Mouse (Mus musculus) embryonic stem cell, embryonic (primary cell): ENCODE data around the gene Wbp1l.

Experiments used
- CTCF ChIA-PET, 4 experiments: fragments of 300-600 bp in 2 of 4; fragments of 350-600 bp in 2 of 4; sonication (Branson Sonifier 250); formaldehyde crosslinking; loops; one replicate each; lab custom pipeline; 2022; ENCODE audit warnings: inconsistent platforms in 2 of 4; lab: Charles Lee
- POLR2A ChIA-PET, 4 experiments: fragments of 300-600 bp in 2 of 4; fragments of 350-600 bp in 2 of 4; sonication (Branson Sonifier 250); formaldehyde crosslinking; loops; one replicate each; lab custom pipeline; 2022; ENCODE audit warnings: antibody characterized with exemption in 4 of 4, inconsistent platforms in 1 of 4; lab: Charles Lee

Wbp1l gene

DNA sequence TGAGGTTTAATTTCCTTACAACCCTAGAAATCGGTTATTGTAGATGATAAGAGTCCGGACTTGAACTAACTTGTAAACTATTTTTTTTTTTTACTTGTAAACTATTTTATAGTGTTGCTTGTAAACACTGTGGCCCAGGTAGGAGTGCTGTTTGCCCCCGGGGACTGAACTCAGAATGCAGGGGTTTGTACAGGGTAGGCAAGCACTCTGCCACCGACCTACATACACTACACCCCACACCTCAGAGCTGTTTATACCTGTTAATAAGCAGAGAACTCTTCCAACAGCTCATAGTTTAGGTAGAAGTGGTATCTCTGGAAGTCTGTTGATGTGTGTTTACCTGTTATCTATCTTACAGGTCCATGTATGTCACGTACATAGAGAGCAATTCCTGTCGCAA is 24.9 kb upstream of the Wbp1l start:
- CTCF ChIA-PET: interaction anchor here in 3 of 4 experiments (0.7 to 2.9 kb wide), 6 partner anchors 10 to 265 kb away, joined by 3 to 14 read pairs (median 3); no protein-coding TSS in a partner anchor
- POLR2A ChIA-PET: interaction anchor here in 3 of 4 experiments (0.7 to 7.0 kb wide), 29 partner anchors 8 to 493 kb away, joined by 3 to 43 read pairs (median 6); partner anchors contain the start of genes Wbp1l (in 3 of the 3), Cnnm2 (in 1 of the 3), Cyp17a1 (in 1 of the 3) and Taf5 (in 1 of the 3)

DNA sequence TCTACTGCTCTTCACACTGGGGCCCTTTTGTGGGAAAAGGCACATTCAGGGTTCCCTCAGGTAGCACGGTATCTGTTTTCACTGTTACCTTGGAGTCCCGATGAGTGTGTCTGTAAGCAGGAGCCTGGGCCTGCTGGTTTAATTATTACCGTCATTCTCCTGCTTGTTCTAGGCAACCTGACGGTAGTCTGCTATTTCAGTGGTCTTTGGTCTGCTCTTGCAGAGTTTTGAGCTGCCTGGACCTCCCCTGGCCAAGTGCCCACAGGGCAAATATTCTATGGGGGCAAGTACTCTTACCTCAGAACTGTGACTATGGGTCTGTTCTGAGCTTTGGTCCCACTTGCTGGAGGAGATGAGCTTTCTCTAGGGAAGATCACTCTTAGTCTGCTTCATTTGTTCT is 23.7 kb upstream of the Wbp1l start:
- POLR2A ChIA-PET: interaction anchor here in 2 of 4 experiments (0.5 to 7.0 kb wide), 14 partner anchors 9 to 1763 kb away, joined by 3 to 43 read pairs (median 4); partner anchors contain the start of gene Wbp1l (in 1 of the 2)
- CTCF ChIA-PET: interaction anchor here (0.6 to 3.1 kb wide), 5 partner anchors 12 to 83 kb away, joined by 3 to 11 read pairs (median 4); no protein-coding TSS in a partner anchor

GRCm38 (mm10) chr19:46587823-46588508 is 10.9 kb upstream of the Wbp1l start:
- POLR2A ChIA-PET: interaction anchor here in 3 of 4 experiments (0.6 to 5.7 kb wide), 21 partner anchors 9 to 512 kb away, joined by 3 to 31 read pairs (median 3); partner anchors contain the start of genes Arl3 (in 3 of the 3), Wbp1l (in 3 of the 3), Sfxn2 (in 2 of the 3) and Borcs7 (in 1 of the 3)
- CTCF ChIA-PET: interaction anchor here (0.5 to 2.3 kb wide), 79 partner anchors 9 to 1144 kb away, joined by 3 to 27 read pairs (median 4); partner anchors contain the start of genes Arl3 (in 3 of the 4), Sfxn2 (in 3 of the 4), Wbp1l (in 3 of the 4) and Cnnm2 (in 1 of the 4)

DNA sequence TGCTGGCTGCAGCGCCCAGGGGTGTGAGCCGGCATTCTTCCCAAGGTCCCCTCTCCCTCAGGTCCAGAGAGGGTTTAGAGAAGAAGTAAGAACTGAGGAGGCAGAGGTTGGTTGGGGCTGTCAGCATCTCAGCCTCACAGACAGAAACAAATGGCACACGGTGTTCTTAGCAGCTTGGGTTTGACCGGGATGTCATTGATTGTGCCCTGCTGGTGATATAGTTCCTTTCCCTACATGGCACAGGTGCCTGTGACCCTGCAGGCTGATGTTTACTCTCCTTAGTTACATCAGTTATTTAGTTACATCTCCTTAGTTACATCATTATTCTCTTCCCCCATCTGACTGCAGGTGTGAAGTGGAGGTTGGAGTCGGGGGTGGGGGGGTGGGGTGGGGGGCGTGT is 7.3 kb upstream of the Wbp1l start:
- CTCF ChIA-PET: interaction anchor here in 1 of 4 experiments (0.7 to 1.0 kb wide), 2 partner anchors 9 to 803 kb away, joined by 3 to 4 read pairs; no protein-coding TSS in a partner anchor
- POLR2A ChIA-PET: interaction anchor here in 2 of 4 experiments (0.7 to 5.7 kb wide), 6 partner anchors 7 to 264 kb away, joined by 3 to 31 read pairs (median 3); partner anchors contain the start of genes Fbxl15 (in 1 of the 2) and Wbp1l (in 1 of the 2)

DNA sequence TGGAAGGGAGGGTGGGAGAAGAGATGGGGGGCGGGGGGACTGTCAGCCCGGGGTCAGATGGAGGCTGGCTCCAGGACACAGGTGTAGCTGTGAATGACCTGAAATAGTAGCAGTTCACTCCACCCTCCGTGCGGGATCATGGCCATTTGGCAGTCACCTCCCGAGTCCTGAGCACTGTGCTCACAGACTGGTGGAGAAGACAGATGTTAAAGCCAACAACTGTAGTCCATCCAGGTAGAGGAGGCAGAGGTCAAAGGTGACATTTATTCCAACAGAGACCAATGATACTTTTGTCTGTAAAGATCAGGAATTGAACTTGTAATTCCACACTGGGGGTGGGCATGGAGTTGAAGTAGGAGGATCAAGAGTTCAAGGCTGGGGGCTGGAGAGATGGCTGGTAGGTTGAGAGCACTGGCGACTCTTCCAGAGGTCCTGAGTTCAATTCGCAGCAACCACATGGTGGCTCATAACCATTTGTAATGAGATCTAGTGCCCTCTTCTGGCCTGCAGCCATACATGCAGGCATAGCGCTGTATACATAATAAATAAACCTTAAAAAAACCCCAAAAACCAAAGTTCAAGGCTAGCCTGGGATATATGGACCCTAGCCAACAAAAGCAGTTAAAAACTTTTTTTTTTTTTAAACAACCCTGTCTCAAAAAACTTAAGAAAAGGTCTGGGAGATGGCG is 6.0 kb upstream of the Wbp1l start:
- POLR2A ChIA-PET: interaction anchor here in 2 of 4 experiments (1.1 to 1.4 kb wide), 3 partner anchors 11 to 38 kb away, joined by 3 read pairs; no protein-coding TSS in a partner anchor

DNA sequence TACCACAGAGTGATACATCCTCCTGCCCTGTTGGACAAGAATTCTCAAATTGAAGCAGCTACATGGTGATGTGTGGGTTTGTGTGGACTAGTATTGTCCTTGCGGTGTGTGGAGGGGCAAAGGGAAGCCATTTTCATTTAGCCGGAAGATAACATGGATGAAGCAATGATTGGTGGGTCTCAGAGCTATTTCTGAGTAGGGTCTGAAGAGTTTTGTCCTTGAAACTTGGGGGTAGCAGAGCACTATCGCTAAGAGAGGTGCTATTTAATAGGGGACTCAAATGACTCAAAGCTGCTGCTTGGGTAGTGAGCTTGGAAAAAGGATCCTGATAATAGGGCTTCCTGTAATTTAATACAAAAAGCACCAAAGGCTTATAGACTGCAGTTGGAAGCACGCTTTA is 697 bp upstream of the Wbp1l start:
- CTCF ChIA-PET: interaction anchor here in 3 of 4 experiments (0.5 to 4.5 kb wide), 19 partner anchors 9 to 289 kb away, joined by 3 to 27 read pairs (median 4); partner anchors contain the start of genes Arl3 (in 1 of the 3), Sfxn2 (in 1 of the 3) and Sufu (in 1 of the 3)
- POLR2A ChIA-PET: interaction anchor here in 3 of 4 experiments (0.6 to 7.2 kb wide), 62 partner anchors 8 to 580 kb away, joined by 3 to 43 read pairs (median 4); partner anchors contain the start of genes Arl3 (in 3 of the 3), Sfxn2 (in 3 of the 3), Borcs7 (in 2 of the 3) and Sufu (in 2 of the 3)

More for the DNA sequence above, 6.0 kb upstream of the Wbp1l start:
- CTCF ChIA-PET: interaction anchor here in 1 of 4 experiments (0.6 kb wide), 1 partner anchor 82 kb away, joined by 5 read pairs; no protein-coding TSS in a partner anchor

- ChIA-PET POLR2A (interaction anchor here in 3 of 4 experiments (0.6 to 7.2 kb wide), 50 partner anchors 7 to 525 kb away, joined by 3 to 43 read pairs (median 4); partner anchors contain the start of genes Arl3 (in 2 of the 3), As3mt (in 2 of the 3), Sfxn2 (in 2 of the 3) and Sufu (in 2 of the 3)), CTCF (interaction anchor here (0.6 to 4.5 kb wide), 14 partner anchors 8 to 203 kb away, joined by 3 to 27 read pairs (median 4); partner anchors contain the start of gene Sufu (in 1 of the 4))
Measured at GRCm38 (mm10) chr19:46599375-46600256, 732 bp downstream of the Wbp1l start.

DNA sequence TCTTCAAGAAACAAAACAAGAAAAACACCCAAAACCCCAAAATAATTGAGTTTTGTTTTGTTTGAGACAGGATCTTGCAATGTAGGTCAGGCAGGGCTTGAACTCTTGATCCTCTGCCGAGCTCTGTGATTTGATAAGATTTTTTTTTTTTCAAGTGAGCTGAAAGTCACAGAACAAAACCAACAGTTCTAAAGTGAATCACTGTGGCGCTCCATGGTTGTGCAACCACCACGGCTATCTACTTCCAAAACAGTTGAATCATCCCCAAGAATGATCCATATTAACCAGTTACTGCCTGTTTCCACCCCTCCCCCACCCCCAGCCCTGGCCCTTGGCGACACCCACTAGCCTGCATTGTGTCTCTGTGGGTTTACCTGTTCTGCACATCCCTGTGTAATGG is 1.5 kb downstream of the Wbp1l start:
- CTCF ChIA-PET: interaction anchor here (0.6 to 4.5 kb wide), 7 partner anchors 9 to 50 kb away, joined by 3 to 27 read pairs (median 6); no protein-coding TSS in a partner anchor

DNA sequence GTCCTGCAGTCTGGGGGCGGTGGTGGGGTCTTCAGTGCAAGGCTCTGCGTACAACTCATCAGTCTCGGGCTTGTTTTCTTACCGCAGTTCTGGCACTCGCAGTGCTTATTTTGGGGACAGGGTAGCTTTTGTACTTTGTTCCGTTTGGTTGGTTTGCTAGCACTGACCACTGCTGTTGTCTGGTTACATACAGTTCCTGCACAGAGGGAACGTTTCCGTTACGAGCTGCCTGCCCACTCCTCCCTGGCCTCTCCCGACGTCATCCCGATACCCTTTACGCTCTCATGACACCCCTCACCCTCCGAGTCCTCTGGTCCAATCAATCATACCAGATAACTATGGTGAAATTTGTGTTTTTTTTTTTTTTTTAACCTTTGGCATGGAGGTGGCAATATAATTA is 2.6 kb downstream of the Wbp1l start:
- POLR2A ChIA-PET: interaction anchor here in 2 of 4 experiments (0.6 to 7.2 kb wide), 9 partner anchors 10 to 160 kb away, joined by 3 to 43 read pairs (median 4); partner anchors contain the start of genes Arl3 (in 2 of the 2), Sfxn2 (in 2 of the 2) and Cnnm2 (in 1 of the 2)
- CTCF ChIA-PET: interaction anchor here in 3 of 4 experiments (0.5 to 0.8 kb wide), 4 partner anchors 14 to 63 kb away, joined by 3 to 6 read pairs (median 4); no protein-coding TSS in a partner anchor

More for the DNA sequence above, 1.5 kb downstream of the Wbp1l start:
- POLR2A ChIA-PET: interaction anchor here (0.6 to 7.2 kb wide), 22 partner anchors 8 to 606 kb away, joined by 3 to 43 read pairs (median 4); partner anchors contain the start of genes Arl3 (in 2 of the 4), Sfxn2 (in 2 of the 4), Cuedc2 (in 1 of the 4) and Sufu (in 1 of the 4)

DNA sequence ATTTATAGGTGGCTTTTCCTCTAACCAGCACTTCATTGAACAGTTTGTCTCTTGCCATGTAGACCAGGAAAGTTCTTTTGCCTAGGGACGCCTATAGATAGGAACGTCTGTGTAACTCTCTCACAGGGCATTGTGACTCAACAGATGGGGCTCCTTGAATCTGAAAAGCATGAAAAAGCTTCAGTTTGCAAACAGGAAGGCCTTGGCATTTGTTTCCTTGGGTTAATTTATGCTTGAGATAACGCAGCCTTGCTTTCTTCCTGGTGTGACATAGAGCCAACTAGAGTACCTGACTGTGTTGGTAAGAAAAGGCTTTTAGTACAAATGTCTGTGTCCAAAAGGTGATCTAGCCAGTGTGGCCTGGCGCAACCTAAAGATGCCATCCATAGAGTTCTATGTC is 3.5 kb downstream of the Wbp1l start:
- ChIA-PET CTCF (interaction anchor here in 1 of 4 experiments (0.6 kb wide), 1 partner anchor 79 kb away, joined by 5 read pairs; no protein-coding TSS in a partner anchor), POLR2A (interaction anchor here in 1 of 4 experiments (1.0 to 1.5 kb wide), 2 partner anchors 9 to 21 kb away, joined by 3 to 6 read pairs; no protein-coding TSS in a partner anchor)

- ChIA-PET CTCF (interaction anchor here (0.6 to 2.3 kb wide), 17 partner anchors 8 to 471 kb away, joined by 3 to 10 read pairs (median 4); partner anchors contain the start of genes Sufu (in 1 of the 4) and Wbp1l (in 1 of the 4)), POLR2A (interaction anchor here in 3 of 4 experiments (0.5 to 5.8 kb wide), 15 partner anchors 8 to 154 kb away, joined by 3 to 48 read pairs (median 5); partner anchors contain the start of genes Wbp1l (in 2 of the 3), Arl3 (in 1 of the 3) and Sfxn2 (in 1 of the 3))
Measured at GRCm38 (mm10) chr19:46606718-46607117, 7.8 kb downstream of the Wbp1l start.

GRCm38 (mm10) chr19:46607424-46607823 is 8.5 kb downstream of the Wbp1l start:
- ChIA-PET POLR2A (interaction anchor here in 3 of 4 experiments (0.5 to 5.8 kb wide), 25 partner anchors 7 to 409 kb away, joined by 3 to 48 read pairs (median 5); partner anchors contain the start of genes Arl3 (in 2 of the 3), Sfxn2 (in 2 of the 3) and Wbp1l (in 2 of the 3)), CTCF (interaction anchor here (0.5 to 2.3 kb wide), 26 partner anchors 9 to 472 kb away, joined by 3 to 10 read pairs (median 4); partner anchors contain the start of genes Wbp1l (in 2 of the 4), As3mt (in 1 of the 4) and Sufu (in 1 of the 4))

- ChIA-PET CTCF (interaction anchor here (1.1 to 2.3 kb wide), 10 partner anchors 8 to 212 kb away, joined by 3 to 10 read pairs (median 4); partner anchors contain the start of genes Sufu (in 1 of the 4) and Wbp1l (in 1 of the 4)), POLR2A (interaction anchor here in 2 of 4 experiments (1.0 to 5.8 kb wide), 17 partner anchors 8 to 228 kb away, joined by 3 to 48 read pairs (median 5); partner anchors contain the start of genes Wbp1l (in 2 of the 2), Arl3 (in 1 of the 2) and Sfxn2 (in 1 of the 2))
Measured at GRCm38 (mm10) chr19:46608158-46608557, 9.3 kb downstream of the Wbp1l start.

DNA sequence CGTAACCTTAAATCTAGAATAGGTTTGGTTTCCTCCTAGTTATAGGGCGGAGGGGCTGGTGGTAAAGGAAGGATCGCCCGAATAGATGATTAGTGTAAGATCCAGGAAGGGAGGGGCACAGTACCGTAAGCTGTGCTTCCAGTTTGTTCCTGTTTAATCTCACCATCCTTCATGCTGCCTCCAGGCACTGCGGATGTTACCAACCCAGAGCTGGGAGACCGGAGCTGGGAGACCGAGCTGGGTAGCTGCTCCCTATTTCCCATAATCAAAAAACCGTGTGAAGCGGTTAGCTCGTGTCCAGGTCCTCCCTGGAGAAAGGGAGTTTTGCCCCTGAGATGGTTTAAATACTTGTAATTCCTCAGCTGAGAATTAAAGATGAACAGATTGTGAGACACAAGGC is 17.5 kb downstream of the Wbp1l start:
- POLR2A ChIA-PET: interaction anchor here in 3 of 4 experiments (0.6 to 10.2 kb wide), 12 partner anchors 7 to 467 kb away, joined by 3 to 48 read pairs (median 4); partner anchors contain the start of gene Wbp1l (in 2 of the 3)
- CTCF ChIA-PET: interaction anchor here (0.6 to 3.1 kb wide), 10 partner anchors 8 to 389 kb away, joined by 3 to 7 read pairs (median 3); partner anchors contain the start of gene Wbp1l (in 1 of the 4)

GRCm38 (mm10) chr19:46617361-46617760 is 18.5 kb downstream of the Wbp1l start:
- ChIA-PET CTCF (interaction anchor here in 3 of 4 experiments (0.6 to 3.1 kb wide), 4 partner anchors 9 to 106 kb away, joined by 3 to 10 read pairs (median 6); no protein-coding TSS in a partner anchor), POLR2A (interaction anchor here in 3 of 4 experiments (0.6 to 10.2 kb wide), 9 partner anchors 8 to 859 kb away, joined by 3 to 48 read pairs (median 9); partner anchors contain the start of gene Wbp1l (in 2 of the 3))
